Mouse (Mus musculus): ENCODE data around the gene Prkch. TPM values are rescaled to one million over a fixed set of nuclear protein-coding genes. Genes with fewer than 3 reads are reported as not detected.

Gene Prkch
- polyA plus RNA-seq, 1 experiment from 2014 or later: 9.0 TPM

DNA sequence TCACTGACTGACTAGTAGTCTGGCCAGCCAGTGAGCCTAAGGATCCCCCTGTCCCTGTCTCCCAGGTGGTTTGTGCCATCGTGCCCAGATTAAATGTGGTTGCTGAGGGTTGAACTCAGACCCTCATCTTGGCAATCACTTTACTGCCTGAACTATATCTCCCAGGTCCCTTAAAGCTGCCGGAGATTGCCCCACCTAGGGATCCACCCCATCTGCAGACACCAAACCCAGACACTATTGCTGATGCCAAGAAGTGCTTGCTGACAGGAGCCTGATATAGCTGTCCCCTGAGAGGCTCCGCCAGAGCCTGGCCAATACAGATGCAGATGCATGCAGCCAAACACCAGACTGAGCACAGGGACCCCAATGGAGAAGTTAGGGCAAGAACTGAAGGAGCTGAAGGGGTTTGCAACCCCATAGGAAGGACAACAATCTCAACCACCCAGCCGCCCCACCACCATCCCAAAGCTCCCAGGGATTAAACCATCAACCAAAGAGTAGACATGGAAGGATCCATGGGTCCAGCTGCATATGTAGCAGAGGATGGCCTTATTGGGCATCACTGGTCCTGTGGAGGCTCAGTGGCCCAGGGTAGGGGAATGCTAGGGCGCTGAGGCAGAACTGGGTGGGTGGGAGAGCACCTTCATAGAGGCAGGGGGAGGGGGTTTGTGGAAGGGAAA lies 229.6 kb downstream of the Prkch start:
- Histone ChIP-seq H3K4me1 (peaks cover 38% of the 10 kb centered on the region), H3K9ac (no peak overlapping the region), H3K9me3 (no peaks in the 10 kb centered on the region), H3K27ac (peak overlapping the region; percentile 39; the same call in 1 of the 2 replicates), H3K27me3 (0 out of 2 replicates have a peak, but pooled peaks cover 2% of the 10 kb centered on the region), H3K36me3 (no peaks in the 10 kb centered on the region), H3K4me2 (replicated peaks) (no peak overlapping the region), H3K4me3 (no peak overlapping the region)
- 94% methylated on average over 5 of the region's 5 CpGs for WGBS
- no peak for ATAC-seq (ENCODE audit: low FRiP score, low read depth)

DNA sequence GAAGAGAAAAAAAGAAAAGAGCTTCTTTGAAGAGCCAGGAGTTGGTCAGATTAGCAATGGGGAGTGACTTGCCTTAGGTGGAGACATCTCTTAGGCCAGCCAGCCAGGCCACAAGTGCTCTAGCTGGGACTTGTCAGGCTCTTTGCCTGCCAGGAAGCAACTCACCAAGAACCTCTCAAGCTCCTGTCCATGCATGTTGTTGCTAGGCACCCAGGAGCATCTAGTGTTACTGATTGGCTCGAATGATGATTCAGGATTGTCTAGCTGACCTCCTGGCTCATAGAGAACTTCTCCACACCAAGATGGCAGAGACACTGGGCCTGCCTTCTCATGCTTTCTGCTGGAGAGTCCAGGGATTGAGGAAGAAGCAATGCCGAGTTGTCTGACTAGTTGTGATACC lies 230.3 kb downstream of the Prkch start:
- Histone ChIP-seq H3K9me3 (no peaks in the 10 kb centered on the region), H3K4me2 (replicated peaks) (no peak overlapping the region), H3K9ac (no peak overlapping the region), H3K27ac (no peak overlapping the region), H3K36me3 (no peaks in the 10 kb centered on the region), H3K4me3 (no peak overlapping the region), H3K27me3 (0 out of 2 replicates have a peak, but pooled peaks cover 2% of the 10 kb centered on the region), H3K4me1 (peaks cover 34% of the 10 kb centered on the region)
- ATAC-seq (ENCODE audit: low FRiP score, low read depth): no peak
- WGBS: 75% methylated on average over 2 of the region's 2 CpGs

DNA sequence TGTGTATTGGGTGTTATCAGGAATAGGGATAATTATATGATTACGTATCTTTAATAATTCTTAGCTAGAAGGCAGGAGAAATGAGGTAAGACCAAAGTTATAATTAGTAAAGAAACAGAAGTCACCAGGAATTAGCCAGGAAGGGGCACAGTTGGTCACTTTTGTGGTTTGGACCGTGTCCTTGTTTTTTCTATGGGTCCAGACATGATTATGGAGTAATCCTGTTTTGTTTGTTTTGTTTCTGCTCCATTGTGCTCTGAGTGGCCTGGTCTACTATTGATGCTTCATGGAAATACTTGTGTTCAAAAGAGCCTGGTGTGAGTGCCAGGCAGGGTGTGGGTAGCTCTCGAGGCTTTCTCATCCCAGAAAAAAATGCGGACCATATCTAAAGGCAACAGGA lies 230.9 kb downstream of the Prkch start:
- no peaks in the 10 kb centered on the region for H3K9me3 ChIP-seq
- H3K36me3 ChIP-seq: no peaks in the 10 kb centered on the region
- no peak overlapping the region for H3K9ac ChIP-seq
- peaks cover 29% of the 10 kb centered on the region for H3K4me1 ChIP-seq
- H3K27ac ChIP-seq: no peak overlapping the region
- H3K4me3 ChIP-seq: no peak overlapping the region
- no peak overlapping the region for H3K4me2 ChIP-seq (replicated peaks)
- ATAC-seq (ENCODE audit: low FRiP score, low read depth): no peak
- WGBS: 87% methylated on average over 4 of the region's 4 CpGs
- H3K27me3 ChIP-seq: 0 out of 2 replicates have a peak, but pooled peaks cover 2% of the 10 kb centered on the region

DNA sequence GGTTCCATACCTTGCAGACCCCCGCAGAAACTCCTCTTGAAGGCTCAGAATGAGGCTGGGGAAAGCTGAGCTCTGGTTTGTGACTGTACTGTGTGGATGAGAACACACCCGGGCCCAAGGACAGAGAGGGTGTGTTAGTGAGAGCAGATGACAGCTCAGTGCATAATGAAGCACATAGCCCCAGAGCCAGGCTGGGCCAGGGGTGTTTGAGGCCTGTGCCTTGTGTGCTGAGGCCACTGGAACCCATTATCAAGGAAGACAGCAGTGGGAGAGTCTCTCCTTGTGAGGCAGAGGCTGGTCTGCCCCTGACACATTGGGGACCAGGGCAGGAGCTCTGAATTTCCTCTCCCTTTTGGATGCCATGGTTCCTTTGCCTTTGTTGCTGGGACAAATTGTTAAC lies 231.3 kb downstream of the Prkch start:
- H3K4me2 ChIP-seq (replicated peaks): no peak overlapping the region
- peaks cover 24% of the 10 kb centered on the region for H3K4me1 ChIP-seq
- H3K36me3 ChIP-seq: no peaks in the 10 kb centered on the region
- whole genome bisulfite sequencing: 59% methylated on average over 2 of the region's 2 CpGs
- no peak overlapping the region for H3K4me3 ChIP-seq
- no peak for ATAC-seq (ENCODE audit: low FRiP score, low read depth)
- no peaks in the 10 kb centered on the region for H3K9me3 ChIP-seq
- H3K27ac ChIP-seq: no peak overlapping the region
- H3K9ac ChIP-seq: no peak overlapping the region
- 0 out of 2 replicates have a peak, but pooled peaks cover 2% of the 10 kb centered on the region for H3K27me3 ChIP-seq

DNA sequence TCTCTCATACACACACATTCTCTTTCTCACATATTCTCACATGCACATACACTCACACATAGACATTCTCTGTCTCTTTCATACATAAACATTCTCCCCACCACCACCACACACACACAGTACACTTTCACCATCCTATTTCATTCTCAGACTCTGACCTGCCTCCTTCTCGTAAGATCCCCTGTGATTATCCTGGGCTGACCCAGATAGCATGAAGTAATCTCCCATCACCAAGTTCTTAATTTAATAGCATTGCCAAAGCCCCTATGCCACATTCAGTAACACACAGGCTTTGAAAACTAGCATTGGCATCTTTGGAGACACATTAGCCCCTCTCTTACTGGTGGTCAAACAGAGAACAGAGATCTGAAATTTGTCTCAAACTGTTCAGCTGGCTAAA lies 232.3 kb downstream of the Prkch start:
- Histone ChIP-seq H3K9ac (no peak overlapping the region), H3K27ac (no peak overlapping the region), H3K36me3 (no peaks in the 10 kb centered on the region), H3K4me3 (no peak overlapping the region), H3K9me3 (no peaks in the 10 kb centered on the region), H3K4me1 (peaks cover 16% of the 10 kb centered on the region), H3K4me2 (replicated peaks) (no peak overlapping the region), H3K27me3 (0 out of 2 replicates have a peak, but pooled peaks cover 2% of the 10 kb centered on the region)
- 86% methylated on average over 1 of the region's 1 CpGs for WGBS
- ATAC-seq (ENCODE audit: low FRiP score, low read depth): no peak

DNA sequence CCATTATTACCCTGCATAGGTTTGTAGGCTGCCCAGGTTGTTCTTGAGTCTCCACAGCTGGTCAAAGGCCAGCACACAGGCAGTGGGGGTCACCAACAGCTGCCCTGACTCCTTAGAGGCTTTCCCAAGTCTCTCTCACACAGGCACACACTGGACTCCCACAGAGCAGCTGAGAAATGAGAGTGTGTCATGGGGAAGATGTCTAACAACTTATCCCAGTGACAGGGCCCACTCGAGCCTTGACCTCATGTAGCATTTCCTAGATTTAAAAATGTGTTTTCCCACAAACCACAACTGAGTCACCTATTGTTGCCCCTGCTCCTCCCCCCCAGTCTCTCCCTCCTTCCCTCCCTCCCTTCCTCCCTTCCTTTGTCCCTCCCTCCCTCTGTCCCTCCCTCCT lies 234.2 kb downstream of the Prkch start:
- no peak overlapping the region for H3K9ac ChIP-seq
- H3K9me3 ChIP-seq: no peaks in the 10 kb centered on the region
- no peaks in the 10 kb centered on the region for H3K36me3 ChIP-seq
- 61% methylated on average over 1 of the region's 1 CpGs for WGBS
- peaks cover 1% of the 10 kb centered on the region; the same call in 1 of the 2 replicates for H3K4me1 ChIP-seq
- H3K27me3 ChIP-seq: 0 out of 2 replicates have a peak, but pooled peaks cover 2% of the 10 kb centered on the region
- H3K27ac ChIP-seq: no peak overlapping the region
- no peak overlapping the region for H3K4me2 ChIP-seq (replicated peaks)
- H3K4me3 ChIP-seq: no peak overlapping the region
- no peak for ATAC-seq (ENCODE audit: low FRiP score, low read depth)

DNA sequence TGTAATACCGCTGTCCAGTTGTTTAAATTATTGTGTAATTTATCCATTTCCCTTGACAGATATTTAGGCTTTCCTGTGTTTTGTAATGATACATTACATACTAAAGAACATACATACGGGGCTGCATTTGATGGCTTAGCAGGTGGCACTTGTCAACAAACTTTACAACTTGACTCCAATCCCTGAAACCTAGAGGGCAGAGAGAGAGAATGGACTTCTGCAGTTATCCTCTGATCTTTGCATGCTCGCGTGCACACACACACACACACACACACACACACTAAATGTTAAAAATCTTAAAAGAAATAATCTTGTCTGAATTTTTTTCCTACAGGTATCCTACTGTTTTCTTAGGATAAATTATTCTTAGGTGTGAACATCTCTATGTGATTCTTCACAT lies 236.6 kb downstream of the Prkch start:
- Histone ChIP-seq H3K36me3 (no peaks in the 10 kb centered on the region), H3K4me2 (replicated peaks) (no peak overlapping the region), H3K9me3 (no peaks in the 10 kb centered on the region), H3K4me3 (no peak overlapping the region), H3K27ac (no peak overlapping the region), H3K27me3 (no peaks in the 10 kb centered on the region), H3K9ac (no peak overlapping the region), H3K4me1 (no peaks in the 10 kb centered on the region)
- ATAC-seq (ENCODE audit: low FRiP score, low read depth): no peak
- 86% methylated on average over 4 of the region's 4 CpGs for WGBS

DNA sequence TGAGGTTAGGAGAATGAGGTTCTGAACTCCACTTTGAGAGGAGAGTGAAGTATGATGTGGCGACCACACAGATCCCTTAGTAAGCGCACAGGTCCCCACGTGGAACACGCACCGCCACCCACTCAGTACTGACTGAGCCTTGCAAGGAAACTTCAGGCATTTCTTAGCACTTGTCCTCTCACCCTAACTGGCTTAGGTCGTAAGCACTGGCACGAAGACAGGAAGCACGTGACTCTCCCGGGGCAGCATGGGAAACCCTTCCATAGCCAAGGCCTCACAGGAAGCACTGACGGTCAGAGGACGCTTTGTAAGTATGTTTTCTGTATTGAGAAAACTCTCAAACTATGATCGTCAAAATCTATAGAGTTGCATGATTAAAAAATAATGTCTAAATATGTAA lies 237.7 kb downstream of the Prkch start:
- Histone ChIP-seq H3K4me3 (no peak overlapping the region), H3K36me3 (no peaks in the 10 kb centered on the region), H3K27ac (no peak overlapping the region), H3K27me3 (no peaks in the 10 kb centered on the region), H3K4me1 (no peaks in the 10 kb centered on the region), H3K9me3 (no peaks in the 10 kb centered on the region), H3K9ac (no peak overlapping the region), H3K4me2 (replicated peaks) (no peak overlapping the region)
- no peak for ATAC-seq (ENCODE audit: low FRiP score, low read depth)
- 85% methylated on average over 12 of the region's 12 CpGs for WGBS

DNA sequence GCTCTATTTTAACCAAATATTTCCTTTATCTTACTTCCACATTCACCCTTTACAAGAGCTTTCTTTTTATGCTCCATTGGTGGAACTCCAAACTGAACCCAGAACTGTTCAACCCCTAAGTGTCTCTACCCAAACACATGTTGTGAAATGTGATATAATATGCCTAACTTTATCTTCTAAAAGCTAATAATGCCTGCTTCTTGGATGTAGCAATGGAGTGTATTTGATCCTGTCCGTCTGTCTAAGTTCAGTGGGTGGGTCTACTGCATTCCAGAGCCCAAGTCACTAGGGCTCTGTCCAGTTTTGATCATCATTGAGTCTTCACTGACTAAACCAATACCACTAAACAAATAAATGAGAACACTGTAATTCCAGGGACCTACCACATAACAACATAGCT lies 240.2 kb downstream of the Prkch start:
- H3K9ac ChIP-seq: no peak overlapping the region
- H3K27me3 ChIP-seq: no peaks in the 10 kb centered on the region
- no peak overlapping the region for H3K4me2 ChIP-seq (replicated peaks)
- H3K4me3 ChIP-seq: no peak overlapping the region
- ATAC-seq (ENCODE audit: low FRiP score, low read depth): no peak
- H3K9me3 ChIP-seq: no peaks in the 10 kb centered on the region
- H3K36me3 ChIP-seq: no peaks in the 10 kb centered on the region
- H3K27ac ChIP-seq: no peak overlapping the region
- no peaks in the 10 kb centered on the region for H3K4me1 ChIP-seq
- WGBS: 76% methylated on average over 1 of the region's 1 CpGs

Other genes with a start within 250 kb of the Prkch start
- 18.2 and 19.2 TPM in 2 replicates for gene Tmem30b, start 38.4 kb upstream of the Prkch start, polyA plus RNA-seq (2015; fragmentation: Nextera tagmentation; extraction: Ambion mirVana)